In genomic region chr10:54169320-54169719, GRCm38 (mm10) we compare ENCODE assay signal across 12 mouse cellular contexts.
DNase-seq lines count a peak whose midpoint lies in the region; ATAC-seq and TF ChIP-seq lines count a peak whose summit lies in the region.
"Had no signal": no experiment of that assay in that cellular context is flagged by ENCODE, and none has a peak within 500 bp of the region (broad histone marks: within the 10 kb centered on the region; RNA-seq: fewer than 3 reads in every experiment).

No protein-coding gene starts in this region.

- DNase-seq in heart, adult 18-20 months, result peak; percentile 15 to 33
- DNase-seq in heart, postnatal 25 days (ENCODE audit: low spot score), result no peak
- peak; percentile 72 for DNase-seq in midbrain, postnatal 0 days (ENCODE audit: low spot score)
- DNase-seq in midbrain, embryonic 11.5 days (ENCODE audit: low spot score, missing footprints), result no peak
- peak; percentile 38 for DNase-seq in heart, postnatal 4 days
- DNase-seq in left cerebral cortex, postnatal 36 days (ENCODE audit: low spot score in 2 of 2), result no peak
- no peak for DNase-seq in embryo, embryonic 9.5 days (ENCODE audit: extremely low spot score)
- DNase-seq: thymus, adult 2 months had no signal

- H3K4me1 ChIP-seq in midbrain, postnatal 0 days (ENCODE audit: insufficient read depth, low read length), result no peaks in the 10 kb centered on the region
- no peaks in the 10 kb centered on the region for H3K4me1 ChIP-seq in midbrain, embryonic 11.5 days (ENCODE audit: control insufficient read depth, insufficient read depth, low read length)
- peaks cover 7% of the 10 kb centered on the region; the same call in 1 of the 2 replicates for H3K4me1 ChIP-seq in neural tube, embryonic 15.5 days

- WGBS in midbrain, postnatal 0 days, result 72% methylated on average over 7 of the region's 7 CpGs
- WGBS in midbrain, embryonic 11.5 days, result 79% methylated on average over 7 of the region's 7 CpGs
- WGBS in neural tube, embryonic 15.5 days, result 48% methylated on average over 7 of the region's 7 CpGs

- H3K27ac ChIP-seq in midbrain, postnatal 0 days (ENCODE audit: low read depth, low read length), result no peak overlapping the region
- H3K27ac ChIP-seq in midbrain, embryonic 11.5 days (ENCODE audit: low read depth, low read length), result no peak overlapping the region
- no peak overlapping the region for H3K27ac ChIP-seq in neural tube, embryonic 15.5 days (replicated peaks)
- H3K27ac ChIP-seq: liver, embryonic 14.5 days had no signal

- no peak overlapping the region for H3K4me2 ChIP-seq in midbrain, postnatal 0 days (ENCODE audit: low read depth, low read length, poor library complexity, severe bottlenecking)
- no peak overlapping the region for H3K4me2 ChIP-seq in midbrain, embryonic 11.5 days
- no peak overlapping the region for H3K4me2 ChIP-seq in neural tube, embryonic 15.5 days

- no peak for ATAC-seq in midbrain, postnatal 0 days (ENCODE audit: low FRiP score)
- ATAC-seq in midbrain, embryonic 11.5 days (ENCODE audit: low FRiP score), result no peak
- ATAC-seq in neural tube, embryonic 15.5 days (ENCODE audit: low FRiP score), result peak; percentile 70
- ATAC-seq: intestine, embryonic 16.5 days had no signal

- H3K4me3 ChIP-seq in midbrain, postnatal 0 days (ENCODE audit: low read depth, low read length), result no peak overlapping the region
- H3K4me3 ChIP-seq in midbrain, embryonic 11.5 days (ENCODE audit: low read depth, low read length), result no peak overlapping the region
- H3K4me3 ChIP-seq in neural tube, embryonic 15.5 days (replicated peaks), result no peak overlapping the region

- no peaks in the 10 kb centered on the region for H3K36me3 ChIP-seq in midbrain, postnatal 0 days (ENCODE audit: insufficient read depth, low read length)
- no peaks in the 10 kb centered on the region for H3K36me3 ChIP-seq in midbrain, embryonic 11.5 days (ENCODE audit: control insufficient read depth, insufficient read depth, low read length)
- H3K36me3 ChIP-seq in neural tube, embryonic 15.5 days, result no peaks in the 10 kb centered on the region

- intact Hi-C loops in heart, postnatal 25 days (cut with DNase I), result no loop called here
- intact Hi-C loops in left cerebral cortex, postnatal 36 days (cut with DNase I), result no loop called here

- TF ChIP-seq CTCF in midbrain, postnatal 0 days (IDR thresholded peaks at IDR 0.05), result no peak

- H3K9me3 ChIP-seq in midbrain, postnatal 0 days (ENCODE audit: low read length), result no peaks in the 10 kb centered on the region
- H3K9me3 ChIP-seq in midbrain, embryonic 11.5 days (ENCODE audit: control insufficient read depth, low read length), result no peaks in the 10 kb centered on the region
- H3K9me3 ChIP-seq in neural tube, embryonic 15.5 days (replicated peaks), result no peaks in the 10 kb centered on the region

- no peak overlapping the region for H3K9ac ChIP-seq in midbrain, postnatal 0 days (replicated peaks; ENCODE audit: low read length, poor library complexity, severe bottlenecking)
- no peak overlapping the region for H3K9ac ChIP-seq in midbrain, embryonic 11.5 days (ENCODE audit: low read length)
- H3K9ac ChIP-seq in neural tube, embryonic 15.5 days (replicated peaks), result no peak overlapping the region
- H3K9ac ChIP-seq: liver, embryonic 14.5 days had no signal

- no peaks in the 10 kb centered on the region for H3K27me3 ChIP-seq in midbrain, postnatal 0 days (ENCODE audit: insufficient read depth, low read length)
- H3K27me3 ChIP-seq in midbrain, embryonic 11.5 days (ENCODE audit: control insufficient read depth, insufficient read depth, low read length), result no peaks in the 10 kb centered on the region
- no peaks in the 10 kb centered on the region for H3K27me3 ChIP-seq in neural tube, embryonic 15.5 days (replicated peaks)
- H3K27me3 ChIP-seq: CH12.LX had no signal

Comparison
In these comparisons a context has a peak if more than half of its experiments do, and no peak if none do; other contexts are left out.
1. DNase-seq: peak in heart, adult 18-20 months (2 of 2), midbrain, postnatal 0 days (single experiment) and heart, postnatal 4 days (single experiment); none in heart, postnatal 25 days (single experiment), midbrain, embryonic 11.5 days (single experiment), left cerebral cortex, postnatal 36 days (0 of 2) and embryo, embryonic 9.5 days (single experiment).